Comparison of ENCODE assay signal across 31 mouse cellular contexts in the genomic region with DNA sequence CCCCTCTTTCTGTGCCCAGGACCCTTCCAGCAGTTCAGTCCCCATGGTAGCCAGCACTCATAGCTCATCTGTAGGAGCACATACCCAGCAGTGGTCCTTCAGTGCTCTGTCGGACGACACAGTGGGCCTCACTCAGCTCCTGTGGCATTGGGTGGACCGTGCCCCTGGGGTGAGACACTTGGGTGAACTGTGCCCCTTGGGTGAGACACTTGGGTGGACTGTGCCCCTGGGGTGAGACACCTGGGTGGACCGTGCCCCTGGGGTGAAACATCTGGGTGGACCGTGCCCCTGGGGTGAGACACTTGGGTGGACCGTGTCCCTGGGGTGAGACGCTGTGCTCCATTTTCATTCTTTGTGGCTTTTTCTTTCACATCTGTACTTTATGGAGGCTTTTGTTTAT.
"Had no signal": no experiment of that assay in that cellular context is flagged by ENCODE, and none has a peak within 500 bp of the region (broad histone marks: within the 10 kb centered on the region; RNA-seq: fewer than 3 reads in every experiment).

No protein-coding gene starts in this region.

- H3K9ac ChIP-seq: heart, embryonic 12.5 days; heart, embryonic 13.5 days; heart, embryonic 15.5 days; hindbrain, embryonic 12.5 days; hindbrain, embryonic 13.5 days; hindbrain, embryonic 14.5 days; hindbrain, embryonic 15.5 days; intestine, embryonic 15.5 days; kidney, embryonic 15.5 days had no signal

- ATAC-seq: hindbrain, embryonic 16.5 days; hindbrain, postnatal 0 days; inflammation-experienced regulatory T-cells, adult 6 months; intestine, embryonic 15.5 days; intestine, embryonic 16.5 days; intestine, postnatal 0 days had no signal

- H3K36me3 ChIP-seq: hindbrain, embryonic 15.5 days had no signal

- H3K4me2 ChIP-seq: heart, embryonic 11.5 days; heart, embryonic 12.5 days; heart, embryonic 13.5 days; heart, embryonic 15.5 days; hindbrain, embryonic 12.5 days; hindbrain, embryonic 13.5 days; hindbrain, embryonic 14.5 days; hindbrain, embryonic 15.5 days; intestine, embryonic 15.5 days; kidney, embryonic 15.5 days had no signal

- DNase-seq: heart, adult 2 months; heart, postnatal 10 days; heart, postnatal 14 days; heart, postnatal 36 days; heart, postnatal 4 days; kidney, adult 11 months; kidney, adult 18-20 months; kidney, adult 8-10 months; kidney, adult 9 months; kidney, postnatal 10 days; kidney, postnatal 14 days; kidney, postnatal 25 days; layer of hippocampus, adult 9-11 months; layer of hippocampus, postnatal 36 days had no signal

- H3K27me3 ChIP-seq: heart, embryonic 12.5 days; heart, embryonic 13.5 days; heart, embryonic 15.5 days; hindbrain, embryonic 12.5 days; hindbrain, embryonic 13.5 days; hindbrain, embryonic 15.5 days; intestine, embryonic 15.5 days; kidney, embryonic 15.5 days had no signal

- H3K9me3 ChIP-seq: heart, embryonic 13.5 days; heart, embryonic 15.5 days; hindbrain, embryonic 10.5 days; hindbrain, embryonic 12.5 days; hindbrain, embryonic 13.5 days; hindbrain, embryonic 15.5 days; intestine, embryonic 15.5 days; kidney, embryonic 15.5 days had no signal

- H3K4me3 ChIP-seq: heart, adult 2 months; heart, embryonic 12.5 days; heart, embryonic 13.5 days; heart, embryonic 15.5 days; hindbrain, embryonic 10.5 days; hindbrain, embryonic 12.5 days; hindbrain, embryonic 13.5 days; hindbrain, embryonic 15.5 days; intestine, embryonic 15.5 days; kidney, embryonic 15.5 days; left cerebral cortex, adult 2 months had no signal

- H3K27ac ChIP-seq: heart, adult 2 months; heart, embryonic 13.5 days; heart, embryonic 15.5 days; hindbrain, embryonic 10.5 days; hindbrain, embryonic 12.5 days; hindbrain, embryonic 13.5 days; hindbrain, embryonic 14.5 days; hindbrain, embryonic 15.5 days; hindbrain, postnatal 0 days; intestine, embryonic 15.5 days; left cerebral cortex, adult 2 months had no signal
